Mouse (Mus musculus) megakaryocyte progenitor cell, adult 5-6 weeks (primary cell): ENCODE results near the gene Srsf5. TPM values are rescaled to one million over a fixed set of nuclear protein-coding genes. Genes with fewer than 3 reads are reported as not detected.

ENCODE experiments used
- ATAC-seq: replicated peaks from 2 replicates; pipeline ENCODE4 v1.8.0; 2016; ENCODE audit warnings: mild to moderate bottlenecking, moderate TSS enrichment, inconsistent platforms; ENCODE audit not compliant: poor library complexity
- total RNA-seq, 2 experiments: library from RNA; stranded (forward) in 1 of 2; stranded (reverse) in 1 of 2; fragments of 157-497, 149-512 nt in 1 of 2; fragments of 200-1000 nt in 1 of 2; gene quantifications; 2 replicates each; pipeline versions ENCODE4 v1.2.3 to v1.2.4; 2015 to 2017

Gene Srsf5
- 254 and 283 TPM in 2 replicates for total RNA-seq (2015)
- total RNA-seq (2017): 684 and 913 TPM in 2 replicates

- ATAC-seq: peak; percentile 79
Measured at GRCm38 (mm10) chr12:80945334-80945995, at the start of gene Srsf5. Srsf5 (plus strand) TSS chr12:80945504.

GRCm38 (mm10) chr12:80909631-80910030, 35.7 kb upstream of the Srsf5 start:
- no peak for ATAC-seq

- ATAC-seq: peak; percentile 89
Measured at GRCm38 (mm10) chr12:80917764-80918163, 27.5 kb upstream of the Srsf5 start.

- no peak for ATAC-seq
Measured at GRCm38 (mm10) chr12:80921301-80921700, 24.0 kb upstream of the Srsf5 start.

- ATAC-seq: no peak
Measured at GRCm38 (mm10) chr12:80922869-80923268, 22.4 kb upstream of the Srsf5 start.

GRCm38 (mm10) chr12:80923602-80924001, 21.7 kb upstream of the Srsf5 start:
- ATAC-seq: no peak

- ATAC-seq: no peak
Measured at GRCm38 (mm10) chr12:80924205-80924604, 21.1 kb upstream of the Srsf5 start.

GRCm38 (mm10) chr12:80925919-80926318, 19.4 kb upstream of the Srsf5 start:
- ATAC-seq: no peak

- peak; percentile 89 for ATAC-seq
Measured at GRCm38 (mm10) chr12:80926550-80926949, 18.8 kb upstream of the Srsf5 start.

- no peak for ATAC-seq
Measured at GRCm38 (mm10) chr12:80927518-80927917, 17.8 kb upstream of the Srsf5 start.

GRCm38 (mm10) chr12:80928881-80929280, 16.4 kb upstream of the Srsf5 start:
- ATAC-seq: no peak

GRCm38 (mm10) chr12:80930141-80930540, 15.2 kb upstream of the Srsf5 start:
- ATAC-seq: peak; percentile 86

- no peak for ATAC-seq
Measured at GRCm38 (mm10) chr12:80931402-80932140, 13.7 kb upstream of the Srsf5 start.

- no peak for ATAC-seq
Measured at GRCm38 (mm10) chr12:80932865-80933264, 12.4 kb upstream of the Srsf5 start.

- no peak for ATAC-seq
Measured at GRCm38 (mm10) chr12:80936751-80937150, 8.6 kb upstream of the Srsf5 start.

GRCm38 (mm10) chr12:80937331-80938029, 7.8 kb upstream of the Srsf5 start:
- peak; percentile 17; the same call in 1 of the 2 replicates for ATAC-seq

- peak; percentile 79 for ATAC-seq
Measured at GRCm38 (mm10) chr12:80938642-80939041, 6.7 kb upstream of the Srsf5 start.

GRCm38 (mm10) chr12:80939165-80939564, 6.1 kb upstream of the Srsf5 start:
- ATAC-seq: peak; percentile 44

- no peak for ATAC-seq
Measured at GRCm38 (mm10) chr12:80941886-80942285, 3.4 kb upstream of the Srsf5 start.

GRCm38 (mm10) chr12:80943395-80943794, 1.9 kb upstream of the Srsf5 start:
- ATAC-seq: 0 out of 2 replicates have a peak, but pooled peaks have one; percentile 3

GRCm38 (mm10) chr12:80944204-80944603, 1.1 kb upstream of the Srsf5 start:
- ATAC-seq: no peak

- peak; percentile 9 for ATAC-seq
Measured at GRCm38 (mm10) chr12:80944963-80945333, 356 bp upstream of the Srsf5 start.
